Mouse (Mus musculus): ENCODE results near the gene Papolb.

The Papolb gene

GRCm38 (mm10) chr5:142529915-142530314 is at the start of gene Papolb:
Gene Papolb (minus strand): TSS chr5:142530076.
- DNase-seq (ENCODE audit: low read depth, low spot score): no peak

GRCm38 (mm10) chr5:142578192-142578591 is 48.3 kb upstream of the Papolb start:
- no peak for DNase-seq (ENCODE audit: low read depth, low spot score)

GRCm38 (mm10) chr5:142576832-142577231 is 47.0 kb upstream of the Papolb start:
- no peak for DNase-seq (ENCODE audit: low read depth, low spot score)

GRCm38 (mm10) chr5:142574323-142575057 is 44.6 kb upstream of the Papolb start:
- no peak for DNase-seq (ENCODE audit: low read depth, low spot score)

- no peak for DNase-seq (ENCODE audit: low read depth, low spot score)
Measured at GRCm38 (mm10) chr5:142564606-142565005, 34.7 kb upstream of the Papolb start.

- no peak for DNase-seq (ENCODE audit: low read depth, low spot score)
Measured at GRCm38 (mm10) chr5:142560261-142560660, 30.4 kb upstream of the Papolb start.

- DNase-seq (ENCODE audit: low read depth, low spot score): peak; percentile 42
Measured at GRCm38 (mm10) chr5:142557397-142558067, 27.7 kb upstream of the Papolb start.

- no peak for DNase-seq (ENCODE audit: low read depth, low spot score)
Measured at GRCm38 (mm10) chr5:142556721-142557120, 26.8 kb upstream of the Papolb start.

- no peak for DNase-seq (ENCODE audit: low read depth, low spot score)
Measured at GRCm38 (mm10) chr5:142555866-142556265, 26.0 kb upstream of the Papolb start.

- DNase-seq (ENCODE audit: low read depth, low spot score): peak; percentile 75
Measured at GRCm38 (mm10) chr5:142550706-142551652, 21.1 kb upstream of the Papolb start, which contains the start of gene Radil. Gene Radil (minus strand): TSS chr5:142551098.

- no peak for DNase-seq (ENCODE audit: low read depth, low spot score)
Measured at GRCm38 (mm10) chr5:142549961-142550705, 20.3 kb upstream of the Papolb start.

GRCm38 (mm10) chr5:142549441-142549840 is 19.6 kb upstream of the Papolb start:
- DNase-seq (ENCODE audit: low read depth, low spot score): no peak

- no peak for DNase-seq (ENCODE audit: low read depth, low spot score)
Measured at GRCm38 (mm10) chr5:142547066-142547465, 17.2 kb upstream of the Papolb start.

GRCm38 (mm10) chr5:142546344-142546743 is 16.5 kb upstream of the Papolb start:
- no peak for DNase-seq (ENCODE audit: low read depth, low spot score)

GRCm38 (mm10) chr5:142545014-142545795 is 15.3 kb upstream of the Papolb start:
- DNase-seq (ENCODE audit: low read depth, low spot score): no peak

- DNase-seq (ENCODE audit: low read depth, low spot score): no peak
Measured at GRCm38 (mm10) chr5:142537286-142537685, 7.4 kb upstream of the Papolb start.

- DNase-seq (ENCODE audit: low read depth, low spot score): no peak
Measured at GRCm38 (mm10) chr5:142535388-142535787, 5.5 kb upstream of the Papolb start.

- no peak for DNase-seq (ENCODE audit: low read depth, low spot score)
Measured at GRCm38 (mm10) chr5:142524711-142525464, 5.0 kb downstream of the Papolb start.

- DNase-seq (ENCODE audit: low read depth, low spot score): no peak
Measured at GRCm38 (mm10) chr5:142521195-142521866, 8.5 kb downstream of the Papolb start.

All from CD4-positive helper T cell, adult 2 months (primary cell).